Mouse (Mus musculus) neural tube, embryonic 11.5 days (tissue): ENCODE measurements at regions not wholly inside any gene's neighbourhood (a gene's known extent, or its start where the extent isn't known, plus 50 kb on each side); places are given as distances from the start of the nearest gene placed in this dataset.

Experiments
- ATAC-seq: fragments of 200-750 bp; cut with Nextera tagmentation; 2 replicates; pipeline ENCODE4 v1.8.0; 2017; ENCODE audit warnings: moderate number of reproducible peaks, mild to moderate bottlenecking, moderate TSS enrichment, moderate library complexity; ENCODE audit not compliant: insufficient read depth, low FRiP score, low TSS enrichment
- DNase-seq: peaks from one replicate; pipeline ENCODE4 v3.0.0-alpha.2; 2015; ENCODE audit warnings: low spot score
- H3K27ac ChIP-seq: fragments of 300-500 bp; sonication (generic); 2 replicates; pipeline ENCODE4 v1.5.1; 2014; ENCODE audit warnings: low read depth, mild to moderate bottlenecking, low read length
- H3K27me3 ChIP-seq: fragments of 300-500 bp; sonication (generic); 2 replicates; pipeline ENCODE4 v1.6.1; 2014; ENCODE audit warnings: mild to moderate bottlenecking, low read length, mixed read lengths; ENCODE audit not compliant: control insufficient read depth, insufficient read depth
- H3K36me3 ChIP-seq: fragments of 300-500 bp; sonication (generic); 2 replicates; pipeline ENCODE4 v1.6.1; 2014; ENCODE audit warnings: mild to moderate bottlenecking, low read length, moderate library complexity, mixed read lengths; ENCODE audit not compliant: control insufficient read depth, insufficient read depth
- H3K4me1 ChIP-seq: fragments of 300-500 bp; sonication (generic); 2 replicates; pipeline ENCODE4 v1.6.1; 2014; ENCODE audit warnings: low read length, mixed read lengths; ENCODE audit not compliant: control insufficient read depth, insufficient read depth
- H3K4me2 ChIP-seq: fragments of 300-500 bp; sonication (generic); 2 replicates; pipeline ENCODE4 v1.6.1; 2014; ENCODE audit warnings: low read depth, mild to moderate bottlenecking, moderate library complexity
- H3K4me3 ChIP-seq: fragments of 300-500 bp; sonication (generic); 2 replicates; pipeline ENCODE4 v1.5.1; 2014; ENCODE audit warnings: low read depth, low read length
- H3K9ac ChIP-seq: fragments of 300-500 bp; sonication (generic); 2 replicates; pipeline ENCODE4 v1.6.1; 2014; ENCODE audit warnings: mild to moderate bottlenecking, low read length
- H3K9me3 ChIP-seq: fragments of 300-500 bp; sonication (generic); 2 replicates; pipeline ENCODE4 v1.6.1; 2016; ENCODE audit warnings: low read length; ENCODE audit not compliant: control insufficient read depth
- WGBS: fragments of 180-500 bp; shearing (Covaris S2); extraction: QIAGEN DNeasy Blood & Tissue Kit; methylation state at CpG from one replicate; pipeline ENCODE4 v1.1.7; 2014; 5-methylcytosine and 5-hydroxymethylcytosine counted together

DNA sequence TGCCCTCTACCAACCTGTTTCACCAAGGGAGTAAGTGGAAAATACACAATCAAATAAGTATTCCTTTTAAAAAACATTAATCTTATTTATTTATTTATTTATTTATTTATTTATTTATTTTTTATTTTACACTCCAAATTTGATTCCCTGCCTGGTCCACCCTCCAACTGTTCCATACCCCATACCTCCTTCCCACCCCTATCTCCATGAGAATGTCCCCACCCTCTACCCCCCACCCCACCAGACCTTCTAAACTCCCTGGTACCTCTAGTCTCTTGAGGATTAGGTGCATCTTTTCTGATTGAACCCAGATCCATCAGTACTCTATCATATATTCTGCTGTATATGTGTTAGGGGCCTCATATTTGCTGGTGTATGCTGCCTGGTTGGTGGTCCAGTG, 538.4 kb upstream of the Cdh8 start:
- no peaks in the 10 kb centered on the region for H3K4me1 ChIP-seq
- no peak overlapping the region for H3K4me2 ChIP-seq
- no peaks in the 10 kb centered on the region for H3K27me3 ChIP-seq
- DNase-seq (no peak), ATAC-seq (peak; percentile 67; the same call in 1 of the 2 replicates)
- no peaks in the 10 kb centered on the region for H3K9me3 ChIP-seq
- no peak overlapping the region for H3K27ac ChIP-seq
- H3K4me3 ChIP-seq, result no peak overlapping the region
- no peak overlapping the region for H3K9ac ChIP-seq
- no peaks in the 10 kb centered on the region for H3K36me3 ChIP-seq

- Histone ChIP-seq H3K27me3 (no peaks in the 10 kb centered on the region), H3K9me3 (no peaks in the 10 kb centered on the region), H3K27ac (no peak overlapping the region), H3K4me2 (no peak overlapping the region), H3K9ac (no peak overlapping the region), H3K4me3 (no peak overlapping the region), H3K36me3 (no peaks in the 10 kb centered on the region), H3K4me1 (no peaks in the 10 kb centered on the region)
- DNase-seq (no peak), ATAC-seq (no peak)
These were observed 537.6 kb upstream of the Cdh8 start for GRCm38 (mm10) chr8:99953876-99954275.

- Histone ChIP-seq H3K9ac (no peak overlapping the region), H3K4me1 (no peaks in the 10 kb centered on the region), H3K4me2 (no peak overlapping the region), H3K27ac (no peak overlapping the region), H3K36me3 (no peaks in the 10 kb centered on the region), H3K27me3 (no peaks in the 10 kb centered on the region), H3K9me3 (no peaks in the 10 kb centered on the region), H3K4me3 (no peak overlapping the region)
- ATAC-seq (no peak), DNase-seq (no peak)
- WGBS, result 85% methylated on average over 5 of the region's 5 CpGs
These were observed 516.9 kb upstream of the Cdh8 start for GRCm38 (mm10) chr8:99933159-99933558.
